Mouse (Mus musculus): ENCODE measurements around the gene Tshz3. TPM values are rescaled to one million over a fixed set of nuclear protein-coding genes. Genes with fewer than 3 reads are reported as not detected.

Gene Tshz3
- total RNA-seq, 2 experiments from 2014 or later = 0.15 TPM; not detected in 1

DNA sequence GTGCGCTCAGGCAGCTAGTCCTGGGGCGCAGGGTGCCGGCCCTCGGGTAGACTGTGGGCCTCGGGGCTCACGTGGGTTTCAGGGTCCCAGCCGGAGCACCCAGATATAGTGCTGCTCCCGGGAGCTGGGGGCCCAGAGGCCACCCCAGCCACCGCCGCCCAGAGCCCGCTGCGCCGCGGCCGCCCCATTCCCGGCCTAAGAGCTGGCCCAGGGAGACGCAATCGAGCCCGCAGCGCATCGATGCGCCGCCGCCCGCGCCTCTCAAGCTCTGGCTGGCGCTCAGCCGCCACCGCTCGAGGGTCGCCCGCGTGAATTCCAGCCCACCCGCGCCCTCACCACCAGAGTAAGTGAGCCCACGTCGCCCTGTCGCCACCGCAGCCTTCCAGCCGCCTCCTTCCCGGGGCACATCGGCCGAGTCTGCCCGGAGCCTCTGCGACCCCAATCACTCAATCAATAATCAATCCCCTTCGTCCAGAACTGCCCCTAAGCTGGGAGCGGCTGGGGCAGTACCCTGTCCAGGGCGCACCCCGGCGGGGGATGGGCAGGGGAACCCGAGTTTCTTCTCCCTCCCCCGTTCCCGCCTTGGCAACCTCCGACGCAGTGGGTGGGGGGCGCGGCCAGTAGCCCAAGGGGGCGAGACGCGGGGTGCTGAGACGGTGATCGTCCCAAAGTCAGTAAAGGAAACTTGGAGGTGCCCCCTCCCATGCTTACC is 1.4 kb upstream of the Tshz3 start:
- ATAC-seq (replicated peaks; ENCODE audit: poor library complexity, severe bottlenecking) = peak; percentile 55

DNA sequence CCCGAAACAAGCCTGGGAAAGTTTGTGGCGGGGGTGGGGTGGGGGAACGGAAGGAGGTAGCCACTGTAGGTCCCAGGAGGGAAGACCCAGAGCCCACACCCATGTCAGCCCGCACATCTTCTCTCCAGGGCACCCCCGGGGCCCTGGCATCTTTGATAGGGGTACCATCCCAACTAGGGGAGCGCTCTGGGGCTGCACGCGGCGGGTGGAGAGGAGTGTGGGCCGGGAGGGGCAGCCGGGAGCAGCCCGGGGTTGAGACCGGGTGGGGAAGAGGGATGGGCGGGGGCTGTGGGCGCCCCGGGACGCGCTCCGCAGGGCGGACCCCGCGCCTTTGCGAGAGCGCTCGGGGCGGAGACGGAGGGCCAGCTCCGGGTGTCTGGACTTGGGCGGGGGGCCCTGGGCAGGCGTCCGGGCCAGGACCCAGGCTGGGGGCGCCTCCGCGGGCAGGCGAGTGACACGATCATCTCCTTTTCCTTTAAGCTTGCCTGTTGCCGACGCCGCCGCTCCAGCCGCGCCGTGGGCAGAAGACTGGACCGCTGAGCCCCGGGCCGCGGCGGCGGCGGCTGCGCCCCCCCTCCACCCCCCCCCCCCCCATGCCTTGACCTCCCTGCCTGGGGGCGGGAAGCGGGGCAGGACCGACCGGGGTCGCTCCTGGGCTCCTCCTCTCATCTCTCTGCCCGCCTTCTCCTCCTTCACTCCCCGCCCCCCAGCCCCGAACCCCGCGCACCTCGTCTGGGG is 631 bp upstream of the Tshz3 start:
- ATAC-seq (replicated peaks; ENCODE audit: poor library complexity, severe bottlenecking) = no peak; the same call in 1 of the 2 replicates

DNA sequence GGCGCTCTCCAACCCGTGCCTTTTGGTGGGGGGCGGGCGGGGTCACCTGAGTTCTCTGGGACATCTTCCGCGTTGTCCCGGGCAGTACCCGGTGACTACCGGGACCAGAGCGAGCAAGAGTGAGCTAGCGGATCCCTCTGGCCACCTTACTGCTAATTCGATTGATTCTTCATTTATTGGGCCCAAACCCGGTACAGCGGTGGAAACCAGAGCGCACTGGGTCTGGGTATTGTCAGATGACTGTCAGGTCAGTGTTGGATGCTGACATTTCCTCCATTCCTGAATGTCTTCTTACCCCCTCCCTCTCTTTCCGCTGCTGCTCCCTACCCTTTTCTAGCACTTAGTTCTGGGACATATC is 650 bp downstream of the Tshz3 start:
- no peak for ATAC-seq (replicated peaks; ENCODE audit: poor library complexity, severe bottlenecking)

DNA sequence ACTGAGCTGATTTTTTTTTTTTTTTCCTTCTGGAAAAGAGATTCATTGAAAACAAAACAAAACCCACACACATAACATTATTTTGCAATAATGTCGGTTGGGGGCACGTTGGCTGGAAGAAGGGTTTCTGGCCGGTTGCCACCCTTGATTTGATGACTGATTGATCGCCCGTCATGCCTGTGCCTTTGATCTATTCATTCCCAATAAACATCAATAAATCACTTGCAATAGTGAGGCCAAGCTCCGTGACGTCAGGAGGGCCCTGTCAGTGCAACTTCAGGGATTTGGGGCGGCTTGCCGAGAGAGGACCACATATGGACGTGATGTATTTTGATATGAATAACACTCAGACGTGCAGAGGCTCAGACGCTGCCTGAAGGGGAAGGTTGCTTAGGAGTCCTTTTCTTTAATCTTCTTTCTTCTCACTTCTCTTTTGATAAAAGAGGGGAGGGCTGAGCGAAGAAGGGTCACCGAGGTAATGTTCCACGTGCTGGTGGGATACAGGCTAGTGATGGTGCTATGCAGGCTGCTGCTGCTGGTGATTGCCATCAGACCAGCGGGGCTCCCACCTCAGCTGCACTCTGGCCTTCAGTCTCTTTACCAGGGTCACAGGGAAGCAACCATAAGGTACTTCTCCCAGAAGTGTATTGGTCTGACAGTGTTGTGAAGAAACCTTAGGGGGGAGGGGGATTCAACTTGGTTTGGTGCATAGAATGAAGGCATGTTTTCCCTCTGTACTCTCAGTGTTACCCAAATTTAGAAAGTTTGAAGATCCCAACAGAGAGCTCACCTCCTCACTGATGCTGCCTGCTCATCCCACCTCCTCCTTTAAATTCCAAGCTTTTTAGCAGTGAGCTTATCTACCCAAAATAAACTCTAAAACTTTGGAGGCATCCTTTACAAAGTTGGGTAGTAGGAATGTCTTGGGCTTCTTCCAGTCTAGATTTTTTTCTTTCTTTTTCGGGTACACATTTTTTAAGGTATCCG is 1.4 kb downstream of the Tshz3 start:
- ATAC-seq (replicated peaks; ENCODE audit: poor library complexity, severe bottlenecking) = no peak

DNA sequence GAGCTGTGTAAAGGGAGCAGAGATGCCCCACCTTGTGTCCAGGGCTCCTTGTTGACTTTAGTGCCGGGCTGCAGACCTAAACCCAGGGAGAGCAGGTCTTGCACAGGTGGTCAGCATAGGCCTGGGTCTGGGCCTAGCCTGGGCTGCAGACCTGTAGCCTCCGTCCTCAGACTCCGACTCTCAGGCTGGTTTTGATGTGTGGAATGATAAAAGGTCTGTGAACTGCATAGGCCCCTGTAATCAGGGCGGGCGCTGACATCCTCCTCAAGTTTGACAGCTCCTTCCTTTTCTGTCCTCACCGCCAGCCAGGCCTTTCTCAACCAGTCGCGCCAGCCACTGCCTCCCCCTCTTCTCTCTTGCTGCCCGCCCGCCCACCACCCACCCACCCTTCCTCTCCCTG is 8.7 kb downstream of the Tshz3 start:
- peak; percentile 58 for ATAC-seq (replicated peaks; ENCODE audit: poor library complexity, severe bottlenecking)

DNA sequence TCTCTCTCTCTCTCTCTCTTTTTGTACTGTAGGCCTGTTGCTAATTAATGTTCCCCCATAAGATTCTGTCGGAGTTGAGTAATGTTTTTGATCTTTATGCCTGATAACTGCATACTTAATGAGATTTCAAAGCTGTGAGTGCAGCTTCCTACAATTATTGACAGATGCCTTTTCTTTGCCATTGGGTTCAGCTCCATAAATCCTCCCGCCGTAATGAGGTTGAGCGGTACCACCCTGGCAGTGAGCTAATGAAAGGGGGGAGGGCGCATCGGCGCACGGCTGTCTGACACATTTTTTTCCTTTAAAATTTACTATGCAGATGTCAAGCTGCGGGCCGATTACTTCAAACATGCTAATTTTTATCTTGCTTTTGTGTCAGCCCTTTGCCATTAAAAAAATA is 9.3 kb downstream of the Tshz3 start:
- ATAC-seq (replicated peaks; ENCODE audit: poor library complexity, severe bottlenecking) = no peak

DNA sequence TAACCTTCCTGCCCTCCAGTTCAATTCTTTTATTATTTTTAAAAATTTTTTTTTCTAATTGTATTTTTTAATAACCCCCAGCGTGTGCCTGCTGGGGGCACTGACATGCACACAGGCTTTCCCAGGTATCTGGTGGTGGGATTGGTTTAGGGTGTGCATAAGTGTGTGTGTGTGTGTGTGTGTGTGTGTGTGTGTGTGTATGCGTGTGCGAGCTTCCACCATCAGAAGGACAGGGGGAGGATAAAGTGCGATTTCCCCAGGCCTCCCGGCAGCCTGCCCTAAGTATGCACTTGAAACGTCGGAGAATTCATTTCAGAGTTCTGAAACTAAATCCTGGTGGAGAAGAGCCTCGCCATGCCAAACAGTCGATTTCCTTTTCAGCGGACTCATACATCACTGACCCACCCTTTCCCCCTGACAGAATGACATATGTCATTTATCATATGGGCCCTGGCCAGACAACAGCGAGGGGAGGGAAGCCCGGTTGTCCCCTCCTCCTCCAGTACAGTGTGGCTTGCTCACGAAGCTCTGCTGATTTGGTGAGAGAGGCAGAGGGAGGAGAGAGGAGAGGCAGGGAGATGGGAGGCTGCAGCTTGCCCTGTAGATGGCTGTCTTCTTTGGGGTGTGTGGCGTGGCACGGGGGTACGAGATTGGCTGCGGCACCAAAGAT is 9.9 kb downstream of the Tshz3 start:
- no peak for ATAC-seq (replicated peaks; ENCODE audit: poor library complexity, severe bottlenecking)

DNA sequence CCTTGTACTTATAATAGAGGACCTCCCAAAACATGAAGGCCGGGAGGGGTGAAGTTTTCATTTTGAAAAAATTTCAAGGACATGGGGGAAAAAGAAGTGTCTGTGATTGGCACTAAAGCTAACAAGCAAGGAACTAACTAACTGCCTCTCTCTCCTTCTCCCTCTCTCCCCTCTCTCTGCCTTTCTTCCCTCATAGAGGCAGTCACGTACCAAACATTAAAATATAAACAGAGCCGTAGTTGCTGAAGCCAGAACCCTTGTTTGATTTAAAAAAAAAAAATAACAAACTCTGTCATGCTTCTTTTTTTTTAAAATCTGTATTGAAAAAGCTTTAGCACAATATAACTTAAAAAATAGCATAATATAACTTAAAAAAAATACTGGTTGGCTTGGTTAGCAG is 10.9 kb downstream of the Tshz3 start:
- ATAC-seq (replicated peaks; ENCODE audit: poor library complexity, severe bottlenecking) = no peak

DNA sequence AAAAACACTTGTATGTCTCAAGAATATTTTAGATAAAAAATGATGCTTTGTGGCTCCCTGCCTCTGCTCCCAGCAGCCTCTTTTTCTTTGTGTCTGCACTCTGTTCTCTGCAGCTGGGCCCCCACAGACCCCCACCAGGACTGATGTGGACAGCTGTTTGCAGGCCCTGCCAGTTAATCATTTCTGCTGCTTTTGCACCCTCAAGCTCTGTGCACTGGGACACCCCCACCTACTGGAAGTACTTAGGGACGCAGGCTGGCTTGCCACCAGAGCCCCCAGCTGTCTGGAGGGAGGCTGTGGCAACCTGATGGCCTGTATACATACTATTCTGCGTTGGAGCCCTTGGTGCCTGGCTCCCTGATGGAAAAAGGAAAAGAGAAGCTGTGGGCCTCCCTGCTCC is 11.3 kb downstream of the Tshz3 start:
- peak; percentile 51; the same call in 1 of the 2 replicates for ATAC-seq (replicated peaks; ENCODE audit: poor library complexity, severe bottlenecking)

DNA sequence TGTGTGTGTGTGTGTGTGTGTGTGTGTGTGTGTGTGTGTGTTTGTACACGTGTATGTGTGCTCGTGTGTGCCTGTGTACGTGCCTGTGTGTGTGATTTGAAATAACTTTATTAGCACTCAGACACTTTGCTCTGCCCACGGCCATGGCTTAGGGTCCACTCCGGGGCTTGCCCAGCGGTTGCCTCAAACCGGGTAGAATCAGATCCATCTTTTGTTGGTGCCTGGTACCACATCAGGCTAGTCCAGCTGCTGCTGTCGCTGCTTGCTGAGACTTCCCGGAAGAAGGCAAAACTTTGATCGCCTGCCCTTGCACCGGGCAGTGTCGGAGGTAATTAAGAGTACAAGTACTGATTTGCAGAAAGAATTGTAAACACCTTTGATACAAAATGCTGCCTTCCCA is 12.1 kb downstream of the Tshz3 start:
- no peak for ATAC-seq (replicated peaks; ENCODE audit: poor library complexity, severe bottlenecking)

DNA sequence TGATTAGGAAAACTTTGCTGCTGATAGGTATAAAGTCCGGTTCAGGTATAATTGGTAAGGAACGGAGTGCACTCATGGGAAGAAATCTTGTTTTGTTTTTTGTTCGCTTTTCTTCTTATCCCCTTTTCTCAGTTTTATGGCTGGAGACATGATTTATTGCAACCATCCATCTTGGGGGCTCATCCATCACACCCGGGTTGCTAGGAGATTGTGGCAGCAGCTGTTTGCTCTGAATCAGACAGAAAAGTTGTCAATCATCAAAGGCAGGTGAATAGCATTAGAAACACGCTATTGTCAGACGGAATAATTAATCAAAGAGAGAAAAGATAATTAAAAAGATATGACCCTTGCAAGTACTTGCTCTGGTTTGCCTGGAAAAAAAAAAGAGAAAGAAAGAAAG is 12.5 kb downstream of the Tshz3 start:
- ATAC-seq (replicated peaks; ENCODE audit: poor library complexity, severe bottlenecking) = no peak

DNA sequence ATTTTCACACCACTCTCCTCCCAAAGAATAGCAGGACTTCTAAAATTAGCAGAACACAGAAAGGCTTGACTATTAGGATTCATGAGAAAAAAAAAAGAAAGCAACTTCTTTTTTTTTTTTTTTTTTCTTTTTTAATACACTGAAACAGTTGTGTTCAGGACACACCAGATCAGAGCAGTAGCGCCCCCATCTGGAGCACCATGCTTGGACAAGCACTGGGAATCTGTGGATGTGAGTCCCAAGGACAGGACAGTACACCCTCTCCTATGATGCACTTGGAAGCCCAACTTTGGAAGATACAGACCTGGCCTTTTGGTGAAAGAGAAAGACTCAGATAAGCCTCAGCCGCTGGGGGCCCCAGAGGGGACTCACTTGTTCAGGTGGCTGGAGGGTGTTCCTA is 13.8 kb downstream of the Tshz3 start:
- no peak for ATAC-seq (replicated peaks; ENCODE audit: poor library complexity, severe bottlenecking)

DNA sequence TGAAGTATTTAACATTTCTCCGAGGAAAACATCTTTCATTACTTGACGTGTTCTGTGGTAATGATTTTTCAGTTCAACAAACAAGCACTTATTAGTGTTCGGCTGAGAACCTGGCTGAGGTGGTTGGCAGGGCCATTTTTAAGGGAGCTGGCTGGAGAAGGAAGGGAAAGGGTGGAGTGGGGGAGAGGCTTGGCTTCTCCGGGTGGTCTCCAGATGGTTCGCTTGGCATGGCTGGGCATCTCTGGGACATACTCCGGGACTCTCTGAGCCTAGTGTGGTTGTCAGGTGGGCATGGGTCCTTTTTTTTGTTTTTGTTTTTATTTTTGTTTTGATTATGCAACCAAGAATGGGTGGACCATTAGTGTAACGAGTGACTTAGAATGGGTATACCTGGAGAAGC is 16.4 kb downstream of the Tshz3 start:
- no peak for ATAC-seq (replicated peaks; ENCODE audit: poor library complexity, severe bottlenecking)

DNA sequence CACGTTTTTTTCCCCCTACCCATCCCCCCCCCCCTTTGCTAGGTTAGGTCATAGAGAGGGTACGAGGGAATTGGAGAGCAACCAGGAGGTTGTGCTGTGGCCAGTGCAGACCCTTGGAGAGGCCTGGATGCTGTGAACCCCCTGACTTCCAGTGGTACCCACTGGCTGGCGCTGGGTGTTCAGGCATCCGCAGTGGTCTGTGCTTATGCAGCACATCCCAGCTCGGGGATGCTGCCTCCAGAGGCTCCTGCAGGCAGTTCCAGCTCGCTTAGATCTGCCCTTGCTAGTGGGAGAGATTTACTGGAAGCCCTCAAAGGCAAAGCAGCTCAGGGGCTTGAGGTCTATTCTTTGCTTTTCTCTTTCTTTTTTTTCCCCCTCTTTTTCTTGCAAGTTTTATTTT is 19.3 kb downstream of the Tshz3 start:
- ATAC-seq (replicated peaks; ENCODE audit: poor library complexity, severe bottlenecking) = no peak

DNA sequence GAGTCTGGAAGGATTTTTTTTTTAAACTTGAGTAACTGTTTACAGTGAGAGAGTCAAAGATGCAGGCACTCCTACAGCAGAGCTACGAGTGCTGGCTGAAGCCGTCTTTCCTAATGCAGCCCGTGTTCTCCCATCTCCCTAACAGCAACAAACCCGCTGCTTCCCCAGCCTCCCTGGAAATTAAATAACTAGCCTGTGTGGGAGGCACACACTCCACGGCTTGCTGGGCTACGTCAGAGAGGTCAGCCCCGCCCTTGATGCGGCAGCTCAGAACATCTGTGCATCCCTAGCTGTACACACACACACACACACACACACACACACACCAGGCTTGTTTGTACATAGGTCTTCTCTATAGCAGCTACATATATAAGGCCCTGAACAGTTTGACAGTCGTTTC is 22.9 kb downstream of the Tshz3 start:
- no peak for ATAC-seq (replicated peaks; ENCODE audit: poor library complexity, severe bottlenecking)

DNA sequence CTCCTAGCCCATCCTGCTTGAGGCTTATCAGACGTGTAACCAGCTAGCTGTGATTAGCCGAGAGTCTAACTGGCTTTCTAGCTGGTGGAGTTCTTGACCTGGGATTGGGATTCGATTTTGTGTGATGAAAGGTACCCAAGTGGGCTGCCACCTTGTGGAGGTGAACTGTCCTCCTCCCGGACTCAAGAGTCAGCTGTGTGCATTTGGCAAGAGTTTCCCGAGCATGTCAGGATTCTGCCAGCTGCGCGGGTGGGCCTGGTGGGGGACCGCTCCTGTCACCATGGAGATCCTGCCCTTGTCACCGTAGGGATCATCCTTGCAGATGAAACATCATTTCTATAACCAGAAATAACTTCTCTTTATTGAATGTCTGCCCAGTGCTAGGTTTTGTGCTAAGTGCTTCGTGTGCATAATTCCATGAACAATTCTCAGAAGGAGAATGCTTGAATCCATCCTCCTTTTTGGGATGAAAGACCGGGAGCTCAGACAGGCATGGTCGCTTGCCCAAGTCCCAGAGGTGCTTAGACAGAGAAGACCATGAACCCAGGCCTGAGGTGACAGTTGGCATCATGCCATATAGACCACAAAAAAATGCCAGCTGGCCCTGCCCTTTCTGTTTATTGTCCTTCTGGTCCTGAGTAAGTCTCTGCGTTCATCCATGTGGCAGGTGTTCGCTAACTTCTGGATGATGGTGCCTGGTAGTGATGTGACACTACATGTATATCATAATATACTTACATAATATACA is 38.6 kb downstream of the Tshz3 start:
- ATAC-seq (replicated peaks; ENCODE audit: poor library complexity, severe bottlenecking) = no peak

DNA sequence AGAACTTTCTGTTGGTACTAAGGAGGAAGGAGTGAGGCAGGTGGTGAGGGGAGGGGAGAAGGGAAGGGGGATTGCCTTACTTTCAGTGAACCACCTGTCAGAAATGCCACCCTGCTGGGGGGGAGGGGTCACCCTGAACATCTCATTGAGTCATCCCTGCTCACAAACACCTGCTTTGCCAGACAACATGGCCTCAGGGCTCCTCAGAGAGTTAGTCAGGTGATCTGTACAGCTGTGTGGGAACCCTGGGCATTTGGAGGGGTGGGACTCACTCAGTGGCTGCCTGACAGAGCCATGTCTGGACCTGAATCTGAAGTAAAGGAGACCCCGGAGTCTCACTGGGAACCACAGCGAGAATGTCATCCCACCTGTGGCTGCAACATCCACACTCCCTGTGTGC is 53.6 kb downstream of the Tshz3 start:
- no peak for ATAC-seq (replicated peaks; ENCODE audit: poor library complexity, severe bottlenecking)

DNA sequence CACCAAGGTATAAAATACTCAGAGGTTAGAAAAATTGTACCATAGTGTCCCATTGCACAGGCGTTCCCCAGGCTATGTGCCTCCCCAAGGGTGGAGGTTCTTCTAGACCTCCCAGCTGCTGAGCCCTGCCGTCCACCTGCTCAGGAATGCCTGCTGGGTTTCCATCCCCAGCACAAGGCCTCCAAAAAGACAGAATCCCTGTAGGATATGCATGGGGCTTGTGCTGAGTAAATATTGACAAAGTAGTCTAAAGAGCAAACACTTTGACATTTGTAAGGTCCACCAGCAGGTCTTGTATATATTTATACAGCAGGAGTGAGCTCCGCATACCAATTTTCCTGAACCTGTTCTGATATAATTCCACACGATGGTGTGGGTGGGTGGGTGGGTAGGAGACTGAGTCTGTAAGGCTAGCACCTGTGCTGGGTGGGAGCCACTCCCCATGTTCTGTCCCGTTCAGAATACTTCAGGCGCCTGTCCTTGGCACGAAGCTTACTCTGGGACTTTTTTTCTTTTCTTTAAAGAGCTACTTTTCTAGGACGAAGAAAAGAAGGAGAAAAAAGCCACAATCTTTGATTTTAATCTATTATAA is 69.7 kb downstream of the Tshz3 start:
- no peak for ATAC-seq (replicated peaks; ENCODE audit: poor library complexity, severe bottlenecking)

DNA sequence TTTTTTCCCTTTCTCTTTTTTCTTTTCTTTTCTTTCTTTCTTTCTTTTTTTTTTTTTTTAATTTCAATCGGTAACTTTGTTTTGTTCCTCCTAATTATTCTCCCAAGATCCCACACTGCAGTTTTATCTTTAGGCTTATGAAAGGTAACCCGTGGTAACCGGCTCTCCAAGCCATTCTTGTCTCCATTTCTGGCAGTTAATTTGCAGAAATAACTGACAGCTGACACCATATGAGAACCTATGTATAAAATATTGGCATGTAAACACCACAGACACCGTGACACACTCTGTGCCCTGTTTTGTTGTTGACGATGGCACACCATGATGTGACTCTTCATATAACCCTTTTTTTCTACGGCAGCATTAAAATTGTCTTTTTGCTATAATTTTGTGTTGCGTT is 75.2 kb downstream of the Tshz3 start:
- no peak for ATAC-seq (replicated peaks; ENCODE audit: poor library complexity, severe bottlenecking)

Data from granulocyte monocyte progenitor cell, adult 5-6 weeks (primary cell).